Mouse (Mus musculus) hindbrain, postnatal 0 days (tissue): ENCODE measurements around the gene Camkmt. TPM values are rescaled to one million over a fixed set of nuclear protein-coding genes. Genes with fewer than 3 reads are reported as not detected.

ENCODE experiments used
- ATAC-seq: fragments of 200-750 bp; cut with Nextera tagmentation; 2 replicates; pipeline ENCODE4 v1.8.0; 2017; ENCODE audit warnings: mild to moderate bottlenecking, moderate TSS enrichment, moderate library complexity
- DNase-seq: peaks from one replicate; pipeline ENCODE4 v3.0.0-alpha.2; 2015; ENCODE audit warnings: low spot score
- H3K27ac ChIP-seq: fragments of 300-500 bp; sonication (generic); 2 replicates; pipeline ENCODE4 v1.5.1; 2014; ENCODE audit warnings: mild to moderate bottlenecking
- H3K27me3 ChIP-seq: fragments of 300-500 bp; sonication (generic); 2 replicates; pipeline ENCODE4 v1.6.1; 2014; ENCODE audit warnings: low read length, mixed read lengths; ENCODE audit not compliant: insufficient read depth
- H3K36me3 ChIP-seq: fragments of 300-500 bp; sonication (generic); 2 replicates; pipeline ENCODE4 v1.6.1; 2014; ENCODE audit warnings: low read length, mixed read lengths; ENCODE audit not compliant: insufficient read depth
- H3K4me1 ChIP-seq: fragments of 300-500 bp; sonication (generic); 2 replicates; pipeline ENCODE4 v1.6.1; 2014; ENCODE audit warnings: antibody characterized with exemption, low read length, mixed read lengths; ENCODE audit not compliant: insufficient read depth
- H3K4me2 ChIP-seq: fragments of 300-500 bp; sonication (generic); 2 replicates; pipeline ENCODE4 v1.6.1; 2014; ENCODE audit warnings: low read depth, mild to moderate bottlenecking, low read length, moderate library complexity, mixed read lengths
- H3K4me3 ChIP-seq: fragments of 300-500 bp; sonication (generic); 2 replicates; pipeline ENCODE4 v1.5.1; 2014; ENCODE audit warnings: low read length
- H3K9ac ChIP-seq: fragments of 300-500 bp; sonication (generic); replicated peaks from 2 replicates; pipeline ENCODE4 v1.6.1; 2014; ENCODE audit warnings: mild to moderate bottlenecking, low read length, moderate library complexity, mixed read lengths
- H3K9me3 ChIP-seq: fragments of 300-500 bp; sonication (generic); 2 replicates; pipeline ENCODE4 v1.6.1; 2016; ENCODE audit warnings: low read length, mixed read lengths
- CTCF ChIP-seq: IDR thresholded peaks from 2 replicates; pipeline ENCODE4 v1.5.1; 2016; ENCODE audit warnings: antibody characterized with exemption, control low read depth, low read depth
- WGBS: fragments of 180-500 bp; shearing (Covaris S2); extraction: QIAGEN DNeasy Blood & Tissue Kit; methylation state at CpG from one replicate; pipeline ENCODE4 v1.1.7; 2014; 5-methylcytosine and 5-hydroxymethylcytosine counted together
- polyA plus RNA-seq: library from polyadenylated mRNA; unstranded; fragments of >200 nt; fragmentation: Nextera tagmentation; extraction: Ambion mirVana; gene quantifications from 2 replicates; pipeline ENCODE4 v1.2.1, GENCODE M21; 2015
- total RNA-seq: library from RNA; depleted of rRNA; stranded (reverse); fragments of >200 nt; gene quantifications from 2 replicates; pipeline ENCODE4 v1.2.3, GENCODE M21; 2014; rRNA removed

The Camkmt gene
- total and polyA plus RNA-seq, 2 experiments from 2014 or later = 8.4 to 15.9 TPM

DNA sequence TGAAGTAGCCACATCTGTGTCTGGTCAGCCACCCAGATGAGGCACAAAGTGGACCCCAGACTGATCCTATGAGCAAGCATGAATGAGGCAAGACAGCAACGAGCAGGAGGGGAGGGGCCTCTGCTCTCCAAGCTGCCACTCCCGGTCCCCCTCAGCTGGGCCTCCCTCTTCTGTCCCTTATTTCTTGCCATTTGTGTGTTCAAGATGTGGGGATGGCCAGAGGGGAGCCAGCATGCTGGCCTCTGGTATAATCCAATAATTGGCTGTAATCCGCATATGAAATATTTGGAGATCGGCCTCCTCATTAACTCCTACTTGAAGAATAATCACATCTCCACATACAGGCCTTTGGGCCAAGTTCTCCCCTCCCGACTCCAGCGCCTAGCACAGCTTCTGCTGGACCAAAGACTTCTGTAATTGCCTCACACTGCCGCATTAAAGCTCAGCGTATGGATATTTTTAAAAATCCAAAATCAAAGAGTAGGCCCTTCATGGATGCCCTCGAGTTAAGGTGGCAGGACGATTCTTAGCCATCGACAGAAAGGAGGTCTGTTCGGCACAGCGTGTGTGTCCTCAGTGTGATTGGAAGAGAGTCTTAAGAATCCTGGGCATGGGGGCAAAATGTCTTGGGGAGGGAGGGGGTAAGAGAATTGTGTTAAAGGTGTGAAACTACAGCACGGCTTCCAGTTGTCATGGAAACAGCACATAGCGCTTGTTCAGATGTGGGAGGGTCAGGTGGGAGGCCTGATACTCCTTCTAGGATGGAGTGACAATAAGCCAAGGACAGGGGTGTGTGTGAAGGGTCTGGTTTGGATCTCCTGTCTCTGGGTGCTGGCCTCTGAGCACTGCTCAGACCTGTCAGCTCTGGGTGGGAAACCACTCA lies 416.1 kb downstream of the Camkmt start:
- peak; percentile 26 for DNase-seq
- Histone ChIP-seq H3K36me3 (no peaks in the 10 kb centered on the region), H3K4me3 (no peak overlapping the region), H3K9ac (no peak overlapping the region), H3K27me3 (no peaks in the 10 kb centered on the region), H3K9me3 (no peaks in the 10 kb centered on the region), H3K4me2 (no peak overlapping the region), H3K27ac (no peak overlapping the region), H3K4me1 (no peaks in the 10 kb centered on the region)
- TF ChIP-seq CTCF = no peak
- no peak for ATAC-seq
- 68% methylated on average over 15 of the region's 15 CpGs for WGBS

DNA sequence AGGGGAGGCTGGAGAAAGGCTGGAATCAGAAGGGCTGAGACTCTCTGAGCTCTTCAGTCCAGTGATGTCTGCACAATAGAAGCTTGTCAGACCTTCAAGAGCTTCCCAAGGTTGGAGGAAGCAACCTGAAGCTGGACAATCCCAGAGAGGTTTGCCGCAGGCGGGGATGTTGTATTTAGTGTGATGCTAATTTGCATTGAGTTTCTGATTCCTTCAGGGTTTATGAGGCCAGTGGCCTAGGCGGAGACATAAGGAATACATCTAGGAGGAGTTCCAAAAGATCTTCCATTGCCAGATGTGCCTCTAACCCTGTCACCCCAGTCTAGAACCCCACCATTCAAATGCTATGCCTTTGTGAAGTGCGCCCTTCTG lies 416.7 kb downstream of the Camkmt start:
- H3K9ac ChIP-seq = no peak overlapping the region
- no peak overlapping the region for H3K4me2 ChIP-seq
- H3K9me3 ChIP-seq = no peaks in the 10 kb centered on the region
- ATAC-seq (no peak), DNase-seq (no peak)
- no peak for TF ChIP-seq CTCF
- H3K36me3 ChIP-seq = no peaks in the 10 kb centered on the region
- WGBS = 95% methylated on average over 4 of the region's 4 CpGs
- no peak overlapping the region for H3K27ac ChIP-seq
- H3K27me3 ChIP-seq = no peaks in the 10 kb centered on the region
- H3K4me3 ChIP-seq = no peak overlapping the region
- H3K4me1 ChIP-seq = no peaks in the 10 kb centered on the region

Other genes with a start within 250 kb of the Camkmt start
- gene Ppm1b, start 133.8 kb upstream of the Camkmt start, total RNA-seq = 48.1 and 49.1 TPM in 2 replicates
- gene Ppm1b, start 133.8 kb upstream of the Camkmt start, polyA plus RNA-seq = 61.8 and 62.6 TPM in 2 replicates
- 0.10 TPM in 1 of 2 replicates, not detected in the other for gene Slc3a1, start 62.2 kb upstream of the Camkmt start, total RNA-seq
- 0.10 and 0.19 TPM in 2 replicates for gene Slc3a1, start 62.2 kb upstream of the Camkmt start, polyA plus RNA-seq
- gene Prepl, start 311 bp upstream of the Camkmt start, total RNA-seq = 94.0 and 104 TPM in 2 replicates
- gene Prepl, start 311 bp upstream of the Camkmt start, polyA plus RNA-seq = 105 and 124 TPM in 2 replicates